ENCODE assay signal across 16 mouse cellular contexts in genomic region chr3:146338445-146338844, GRCm38 (mm10).
DNase-seq lines count a peak whose midpoint lies in the region; ATAC-seq and TF ChIP-seq lines count a peak whose summit lies in the region.
"Had no signal": no experiment of that assay in that cellular context is flagged by ENCODE, and none has a peak within 500 bp of the region (broad histone marks: within the 10 kb centered on the region; RNA-seq: fewer than 3 reads in every experiment).

No protein-coding gene starts in this region.

- no peak overlapping the region for H3K9ac ChIP-seq in lung, embryonic 14.5 days
- no peak overlapping the region for H3K9ac ChIP-seq in hindbrain, embryonic 15.5 days
- H3K9ac ChIP-seq: liver, embryonic 14.5 days had no signal

- no peak for TF ChIP-seq CTCF in lung, embryonic 14.5 days (IDR thresholded peaks at IDR 0.05; ENCODE audit: low read depth)
- no peak for TF ChIP-seq CTCF in brain, embryonic 14.5 days (IDR thresholded peaks at IDR 0.05; ENCODE audit: borderline replicate concordance, extremely low read depth, insufficient read depth, insufficient read length)

- peak overlapping the region; percentile 78 for H3K27ac ChIP-seq in heart, embryonic 10.5 days
- no peak overlapping the region for H3K27ac ChIP-seq in lung, embryonic 14.5 days (ENCODE audit: low read depth)
- peak overlapping the region; percentile 69 for H3K27ac ChIP-seq in hindbrain, embryonic 15.5 days (replicated peaks)
- H3K27ac ChIP-seq: liver, embryonic 14.5 days had no signal

- peaks cover 26% of the 10 kb centered on the region for H3K4me1 ChIP-seq in heart, embryonic 10.5 days
- no peaks in the 10 kb centered on the region; the same call in 1 of the 2 replicates for H3K4me1 ChIP-seq in lung, embryonic 14.5 days (ENCODE audit: insufficient read depth)
- peaks cover 38% of the 10 kb centered on the region for H3K4me1 ChIP-seq in hindbrain, embryonic 15.5 days (replicated peaks)

- H3K9me3 ChIP-seq in heart, embryonic 10.5 days, result no peaks in the 10 kb centered on the region
- no peaks in the 10 kb centered on the region for H3K9me3 ChIP-seq in lung, embryonic 14.5 days (ENCODE audit: low read depth, low read length)
- no peaks in the 10 kb centered on the region for H3K9me3 ChIP-seq in hindbrain, embryonic 15.5 days

- peak; percentile 25; the same call in 1 of the 2 replicates for ATAC-seq in lung, embryonic 14.5 days (ENCODE audit: insufficient read depth)
- ATAC-seq in hindbrain, embryonic 15.5 days (ENCODE audit: low FRiP score, low read depth), result no peak

- no peak overlapping the region; the same call in 1 of the 2 replicates for H3K4me2 ChIP-seq in lung, embryonic 14.5 days
- 0 out of 2 replicates have a peak overlapping the region, but pooled peaks have one; percentile 40 for H3K4me2 ChIP-seq in hindbrain, embryonic 15.5 days

- intact Hi-C loops in heart, postnatal 25 days (cut with DNase I), result no loop called here

- 0 out of 2 replicates have a peak overlapping the region, but pooled peaks have one; percentile 40 for H3K4me3 ChIP-seq in heart, embryonic 10.5 days
- no peak overlapping the region for H3K4me3 ChIP-seq in lung, embryonic 14.5 days (ENCODE audit: low read depth, low read length)
- no peak overlapping the region for H3K4me3 ChIP-seq in hindbrain, embryonic 15.5 days

- TF ChIP-seq POLR2A in brain, embryonic 14.5 days (IDR thresholded peaks at IDR 0.05; ENCODE audit: borderline replicate concordance, extremely low read depth, insufficient read depth, insufficient read length, poor library complexity, severe bottlenecking), result no peak

- no peaks in the 10 kb centered on the region for H3K27me3 ChIP-seq in heart, embryonic 10.5 days (ENCODE audit: insufficient read depth, poor library complexity, severe bottlenecking)
- H3K27me3 ChIP-seq in lung, embryonic 14.5 days (ENCODE audit: insufficient read depth, low read length), result no peaks in the 10 kb centered on the region
- H3K27me3 ChIP-seq in hindbrain, embryonic 15.5 days, result no peaks in the 10 kb centered on the region

- 77% methylated on average over 9 of the region's 9 CpGs for WGBS in heart, embryonic 10.5 days
- 53% methylated on average over 9 of the region's 9 CpGs for WGBS in lung, embryonic 14.5 days
- 69% methylated on average over 9 of the region's 9 CpGs for WGBS in hindbrain, embryonic 15.5 days

- DNase-seq in heart, embryonic 10.5 days (ENCODE audit: low spot score), result no peak
- DNase-seq in heart, postnatal 25 days (ENCODE audit: low spot score), result no peak
- DNase-seq in lung, embryonic 14.5 days, result no peak
- no peak for DNase-seq in lung, postnatal 14 days
- DNase-seq in brain, embryonic 14.5 days (ENCODE audit: low read depth), result peak; percentile 54
- DNase-seq in thymus, adult 18-20 months, result no peak
- no peak for DNase-seq in thymus, postnatal 25 days
- DNase-seq: adrenal gland, adult 2 months; cerebellum, adult 9-10 months; gastrocnemius, postnatal 10 days; heart, postnatal 4 days; kidney, adult 2 months; kidney, postnatal 36 days; thymus, adult 2 months had no signal

- H3K36me3 ChIP-seq in heart, embryonic 10.5 days, result no peaks in the 10 kb centered on the region
- H3K36me3 ChIP-seq in lung, embryonic 14.5 days (ENCODE audit: insufficient read depth), result no peaks in the 10 kb centered on the region
- no peaks in the 10 kb centered on the region for H3K36me3 ChIP-seq in hindbrain, embryonic 15.5 days
